Mouse (Mus musculus) midbrain, embryonic 12.5 days (tissue): Measurements from ENCODE around the gene Med16. TPM values are rescaled to one million over a fixed set of nuclear protein-coding genes. Genes with fewer than 3 reads are reported as not detected.

ENCODE experiments used
- ATAC-seq: fragments of 200-750 bp; cut with Nextera tagmentation; 2 replicates; pipeline ENCODE4 v1.8.0; 2017; ENCODE audit warnings: low read depth, moderate TSS enrichment, moderate library complexity; ENCODE audit not compliant: low FRiP score
- H3K27ac ChIP-seq: fragments of 300-500 bp; sonication (generic); replicated peaks from 2 replicates; pipeline ENCODE4 v1.5.1; 2016; ENCODE audit warnings: mild to moderate bottlenecking
- H3K27me3 ChIP-seq: fragments of 300-500 bp; sonication (generic); 2 replicates; pipeline ENCODE4 v1.6.1; 2016; ENCODE audit warnings: mild to moderate bottlenecking
- H3K36me3 ChIP-seq: fragments of 300-500 bp; sonication (generic); 2 replicates; pipeline ENCODE4 v1.6.1; 2016
- H3K4me1 ChIP-seq: fragments of 300-500 bp; sonication (generic); 2 replicates; pipeline ENCODE4 v1.6.1; 2016
- H3K4me2 ChIP-seq: fragments of 300-500 bp; sonication (generic); replicated peaks from 2 replicates; pipeline ENCODE4 v1.6.1; 2016; ENCODE audit warnings: mild to moderate bottlenecking, moderate library complexity
- H3K4me3 ChIP-seq: fragments of 300-500 bp; sonication (generic); 2 replicates; pipeline ENCODE4 v1.5.1; 2016; ENCODE audit warnings: mild to moderate bottlenecking
- H3K9ac ChIP-seq: fragments of 300-500 bp; sonication (generic); replicated peaks from 2 replicates; pipeline ENCODE4 v1.6.1; 2016; ENCODE audit warnings: mild to moderate bottlenecking, moderate library complexity
- H3K9me3 ChIP-seq: fragments of 300-500 bp; sonication (generic); 2 replicates; pipeline ENCODE4 v1.6.1; 2016; ENCODE audit warnings: mild to moderate bottlenecking
- WGBS: fragments of 180-500 bp; shearing (Covaris S2); methylation state at CpG from one replicate; pipeline ENCODE4 v1.1.7; 2016; 5-methylcytosine and 5-hydroxymethylcytosine counted together
- polyA plus RNA-seq: library from polyadenylated mRNA; unstranded; fragments of >200 nt; fragmentation: Nextera tagmentation; extraction: Ambion mirVana; gene quantifications from 2 replicates; pipeline ENCODE4 v1.2.1, GENCODE M21; 2016

The Med16 gene
- polyA plus RNA-seq, 1 experiment from 2014 or later: 65.4 TPM

DNA sequence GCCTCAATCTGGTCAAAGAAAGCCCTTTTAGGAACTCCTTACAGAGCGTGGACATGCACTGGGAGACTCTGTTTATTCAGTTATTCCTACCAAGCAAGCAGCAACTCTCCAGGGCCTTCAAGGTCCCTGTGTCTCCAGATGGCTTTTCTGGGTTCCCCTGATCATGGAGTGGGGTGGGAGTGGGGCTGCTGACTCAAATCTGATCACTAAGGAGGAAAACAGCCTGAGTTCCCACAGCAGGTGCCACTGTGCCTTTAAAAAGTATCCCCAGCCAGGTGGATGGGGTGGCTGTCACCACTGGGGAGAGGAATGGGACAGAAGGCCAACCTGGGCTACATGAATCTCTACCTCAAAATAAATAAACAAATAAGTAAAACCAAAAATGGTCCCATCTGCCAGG is 34.3 kb upstream of the Med16 start:
- Histone ChIP-seq H3K27ac (no peak overlapping the region), H3K9me3 (no peaks in the 10 kb centered on the region), H3K27me3 (no peaks in the 10 kb centered on the region), H3K36me3 (peaks cover 11% of the 10 kb centered on the region; the same call in 1 of the 2 replicates), H3K4me1 (peaks cover 27% of the 10 kb centered on the region), H3K4me3 (no peak overlapping the region), H3K4me2 (no peak overlapping the region), H3K9ac (no peak overlapping the region)
- WGBS: 90% methylated on average over 1 of the region's 1 CpGs
- ATAC-seq: no peak

DNA sequence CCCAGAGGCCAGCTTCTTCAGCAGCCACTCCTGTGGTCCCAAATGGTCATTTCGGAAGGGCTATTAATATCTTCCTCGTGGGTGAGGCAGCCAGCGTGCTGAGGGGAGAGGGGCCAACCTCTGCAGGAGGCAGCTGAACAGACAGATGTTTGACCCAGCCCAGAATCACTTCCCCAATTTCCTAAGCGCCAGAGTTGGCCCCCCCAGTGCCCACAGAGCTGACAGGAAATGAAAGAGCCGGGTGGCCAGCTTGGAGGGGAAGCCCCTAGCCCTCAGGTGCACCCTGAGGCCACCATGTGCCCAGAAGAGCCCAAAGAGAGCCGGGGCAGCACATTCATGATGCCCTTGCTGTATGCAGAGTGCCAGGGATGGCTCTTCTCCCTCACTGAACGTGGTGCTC is 32.0 kb upstream of the Med16 start:
- no peak overlapping the region for H3K4me2 ChIP-seq
- no peak overlapping the region for H3K4me3 ChIP-seq
- H3K4me1 ChIP-seq: peaks cover 22% of the 10 kb centered on the region
- H3K27ac ChIP-seq: no peak overlapping the region
- H3K9ac ChIP-seq: no peak overlapping the region
- WGBS: 67% methylated on average over 7 of the region's 7 CpGs
- H3K9me3 ChIP-seq: no peaks in the 10 kb centered on the region
- peaks cover 19% of the 10 kb centered on the region; the same call in 1 of the 2 replicates for H3K36me3 ChIP-seq
- H3K27me3 ChIP-seq: no peaks in the 10 kb centered on the region
- ATAC-seq: no peak

DNA sequence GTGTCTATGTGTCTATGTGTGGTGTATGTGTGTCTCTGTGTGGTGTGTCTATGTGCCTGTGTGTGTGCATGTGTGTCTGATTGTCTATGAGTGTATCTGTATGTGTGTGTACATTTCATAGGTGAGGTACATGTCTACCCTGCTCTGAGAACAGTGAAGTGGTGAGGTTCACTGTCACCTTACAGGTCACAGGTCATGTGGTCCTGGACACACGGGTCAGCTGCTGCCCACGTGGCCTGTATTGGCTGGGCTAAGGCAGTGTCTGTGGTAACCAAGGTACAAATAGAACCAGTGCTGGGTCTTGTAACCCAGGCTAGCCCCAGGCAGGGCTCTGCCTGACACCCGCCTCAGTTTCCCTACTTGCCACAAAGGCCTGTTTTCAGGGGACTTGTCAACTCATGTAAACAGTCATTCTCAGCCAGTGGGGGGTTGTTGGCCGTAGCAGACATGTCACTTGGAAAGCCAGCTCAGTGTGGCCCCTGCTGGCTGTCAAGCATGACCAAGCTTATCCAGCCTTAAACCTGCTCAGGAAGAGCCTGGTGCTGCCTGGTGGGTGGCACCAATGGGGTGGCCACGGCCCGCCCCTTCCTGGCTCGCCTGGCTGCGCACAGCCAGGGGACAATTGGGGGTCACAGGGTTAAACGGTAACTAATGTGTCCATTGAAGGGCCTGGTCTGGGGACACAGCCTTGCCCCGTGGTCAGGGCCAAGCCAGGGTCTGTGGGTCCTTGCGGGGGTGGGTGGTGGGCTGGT is 29.2 kb upstream of the Med16 start:
- no peaks in the 10 kb centered on the region for H3K9me3 ChIP-seq
- H3K9ac ChIP-seq: no peak overlapping the region
- no peaks in the 10 kb centered on the region for H3K27me3 ChIP-seq
- H3K27ac ChIP-seq: no peak overlapping the region
- H3K4me2 ChIP-seq: no peak overlapping the region
- peaks cover 25% of the 10 kb centered on the region; the same call in 1 of the 2 replicates for H3K36me3 ChIP-seq
- ATAC-seq: no peak
- H3K4me3 ChIP-seq: no peak overlapping the region
- WGBS: 54% methylated on average over 11 of the region's 11 CpGs
- peaks cover 13% of the 10 kb centered on the region for H3K4me1 ChIP-seq

DNA sequence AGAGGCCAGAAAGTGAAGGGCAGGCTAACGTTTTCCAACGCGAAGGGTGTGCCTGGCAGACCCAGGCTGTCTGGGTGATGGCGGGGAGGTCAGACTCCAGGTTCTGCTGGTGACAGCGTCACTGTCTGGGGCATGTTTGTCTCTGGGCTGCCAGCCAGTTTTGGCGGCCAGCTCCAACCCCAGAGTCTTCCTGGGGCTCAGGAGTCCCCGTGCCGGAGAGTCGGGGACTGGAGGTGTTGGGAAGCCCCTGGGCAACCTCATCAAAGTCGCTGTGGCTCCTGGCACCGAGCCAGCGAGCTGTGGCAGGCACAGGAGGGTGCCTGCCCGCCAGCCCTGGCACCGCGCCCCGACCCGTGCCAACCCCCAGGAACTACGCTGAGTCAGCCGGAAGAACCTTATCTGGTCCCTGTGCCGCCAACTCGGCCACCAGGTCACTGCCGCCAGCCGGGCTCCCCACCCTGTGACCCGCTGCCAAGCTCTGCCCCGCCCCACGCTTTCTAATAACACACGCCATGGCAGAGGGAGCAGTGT is 28.3 kb upstream of the Med16 start:
- no peak overlapping the region for H3K27ac ChIP-seq
- no peak overlapping the region for H3K4me2 ChIP-seq
- peaks cover 33% of the 10 kb centered on the region for H3K36me3 ChIP-seq
- peaks cover 23% of the 10 kb centered on the region for H3K4me1 ChIP-seq
- no peak overlapping the region for H3K9ac ChIP-seq
- no peaks in the 10 kb centered on the region for H3K9me3 ChIP-seq
- 0 out of 2 replicates have a peak overlapping the region, but pooled peaks have one; percentile 4 for H3K4me3 ChIP-seq
- H3K27me3 ChIP-seq: no peaks in the 10 kb centered on the region
- 80% methylated on average over 27 of the region's 27 CpGs for WGBS
- ATAC-seq: no peak

DNA sequence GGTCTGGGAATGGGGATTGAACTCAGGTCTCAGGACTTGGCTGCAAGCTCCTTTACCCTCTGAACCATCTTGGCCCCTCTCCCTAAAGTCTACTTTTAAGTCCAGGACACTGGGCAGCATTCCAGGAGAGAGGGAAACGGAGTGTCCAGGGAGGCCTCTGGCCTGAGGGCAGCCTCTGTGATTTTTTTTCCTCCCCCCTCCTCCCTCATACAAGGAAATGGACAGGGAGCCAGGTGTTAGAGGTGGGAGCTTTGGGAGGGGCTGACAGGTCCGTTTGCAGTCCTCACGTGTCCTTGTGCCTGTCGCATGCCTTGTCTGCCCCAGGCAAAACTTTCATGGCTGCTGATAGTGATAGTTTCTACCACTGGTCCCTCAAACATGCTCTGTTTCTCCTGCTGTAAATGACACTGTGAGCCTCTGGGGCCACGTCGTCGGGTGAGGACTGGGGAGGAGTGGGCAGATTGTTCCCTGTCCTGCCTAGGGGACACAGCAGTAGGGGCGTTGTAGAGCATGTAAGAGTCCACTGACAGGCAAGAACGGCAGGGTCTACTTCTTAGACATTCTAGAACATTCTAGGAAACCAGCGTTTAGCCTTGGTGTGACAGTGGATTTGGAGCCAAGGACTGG is 27.7 kb upstream of the Med16 start:
- no peak for ATAC-seq
- WGBS: 80% methylated on average over 10 of the region's 10 CpGs
- no peak overlapping the region for H3K4me2 ChIP-seq
- no peaks in the 10 kb centered on the region for H3K9me3 ChIP-seq
- no peaks in the 10 kb centered on the region for H3K27me3 ChIP-seq
- H3K4me1 ChIP-seq: peaks cover 26% of the 10 kb centered on the region
- peaks cover 37% of the 10 kb centered on the region for H3K36me3 ChIP-seq
- H3K9ac ChIP-seq: no peak overlapping the region
- no peak overlapping the region for H3K4me3 ChIP-seq
- no peak overlapping the region for H3K27ac ChIP-seq

DNA sequence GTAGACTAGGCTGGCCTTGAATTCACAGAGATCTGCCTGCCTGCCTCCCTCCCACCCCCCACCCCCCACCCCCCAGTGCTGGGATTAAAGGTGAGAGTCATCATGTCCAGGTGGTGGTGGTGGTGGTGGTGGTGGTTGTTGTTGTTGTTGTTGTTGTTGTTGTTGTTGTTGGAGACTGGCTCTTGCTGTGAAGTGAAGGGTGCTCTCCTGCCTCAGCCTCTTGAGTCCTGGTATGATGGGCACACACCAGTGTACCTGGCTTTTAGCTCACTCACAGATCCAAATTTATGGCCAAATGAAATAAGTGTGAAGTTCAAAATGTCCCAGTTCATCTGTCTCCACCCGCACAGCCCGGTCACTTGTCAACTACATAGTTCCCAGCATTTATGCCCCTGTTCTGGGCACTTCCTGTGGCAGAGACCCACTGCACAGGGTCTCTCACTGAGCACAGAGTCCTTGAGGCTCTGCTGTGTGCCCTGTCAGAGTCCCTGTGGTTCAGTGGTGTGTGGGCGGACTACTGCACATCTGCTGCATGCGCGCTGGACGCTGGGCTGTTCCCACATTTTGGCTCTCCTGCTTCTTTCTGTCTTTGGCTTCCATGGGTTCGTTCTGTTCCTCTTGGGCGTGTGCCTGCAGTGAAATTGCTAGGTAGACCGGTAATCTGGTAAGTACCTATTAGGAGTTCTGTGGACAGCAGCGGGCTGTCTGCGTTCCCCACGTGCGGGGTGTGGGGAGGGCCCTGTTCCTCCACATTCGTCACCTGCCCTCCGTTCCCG is 26.3 kb upstream of the Med16 start:
- Histone ChIP-seq H3K27me3 (no peaks in the 10 kb centered on the region), H3K36me3 (peaks cover 43% of the 10 kb centered on the region)

DNA sequence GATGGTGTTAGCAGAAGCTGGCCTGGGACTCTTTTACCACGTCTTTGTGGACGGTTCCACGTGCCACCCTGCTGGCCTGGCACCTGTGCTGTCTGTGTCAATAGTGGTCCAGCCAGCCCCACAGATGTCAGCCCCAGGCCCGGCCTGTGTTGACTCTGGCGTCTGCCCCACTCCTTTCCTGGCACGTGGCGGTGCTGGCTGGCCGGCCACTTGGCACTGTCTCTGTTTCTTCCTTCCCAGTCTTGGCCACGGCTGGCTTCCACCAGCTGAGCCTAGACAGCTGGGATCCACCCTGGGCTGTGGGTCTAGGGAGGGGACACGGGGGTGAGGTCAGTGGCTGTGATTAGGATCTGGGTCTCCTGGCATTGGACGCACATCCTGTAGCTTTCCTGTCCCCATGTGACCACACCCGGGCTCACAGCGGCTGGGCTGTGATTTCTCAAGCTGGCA is 25.6 kb upstream of the Med16 start:
- no peak overlapping the region for H3K9ac ChIP-seq
- H3K27me3 ChIP-seq: no peaks in the 10 kb centered on the region
- WGBS: 75% methylated on average over 13 of the region's 13 CpGs
- peak overlapping the region; percentile 43; the same call in 1 of the 2 replicates for H3K27ac ChIP-seq
- H3K4me3 ChIP-seq: no peak overlapping the region
- peaks cover 38% of the 10 kb centered on the region for H3K36me3 ChIP-seq
- H3K4me2 ChIP-seq: no peak overlapping the region
- ATAC-seq: no peak
- no peaks in the 10 kb centered on the region for H3K9me3 ChIP-seq
- H3K4me1 ChIP-seq: peaks cover 45% of the 10 kb centered on the region

More for the DNA sequence above, 26.3 kb upstream of the Med16 start:
- no peak overlapping the region for H3K9ac ChIP-seq
- ATAC-seq: no peak
- peaks cover 38% of the 10 kb centered on the region for H3K4me1 ChIP-seq
- no peaks in the 10 kb centered on the region for H3K9me3 ChIP-seq
- H3K4me3 ChIP-seq: no peak overlapping the region
- 90% methylated on average over 16 of the region's 16 CpGs for WGBS
- no peak overlapping the region for H3K27ac ChIP-seq
- no peak overlapping the region for H3K4me2 ChIP-seq

DNA sequence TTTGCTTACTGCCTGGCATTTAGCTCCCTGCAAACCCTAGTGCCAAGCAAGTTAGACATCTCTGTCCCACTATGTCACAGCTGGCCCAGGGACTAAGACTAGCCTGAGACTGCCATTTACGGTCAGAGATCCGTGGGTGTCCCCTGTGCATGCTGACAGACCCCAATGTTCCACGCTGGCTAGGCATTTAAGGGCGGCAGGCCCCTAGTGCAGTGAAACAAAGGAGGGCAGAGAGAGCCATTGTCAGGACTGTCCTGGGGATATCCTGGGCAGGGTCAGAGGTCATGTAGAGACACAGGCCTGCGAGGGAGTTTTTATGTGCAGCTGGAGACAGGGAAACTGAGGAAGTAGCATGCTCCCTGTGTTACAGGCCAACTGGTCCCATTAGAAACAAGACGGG is 25.1 kb upstream of the Med16 start:
- 37% methylated on average over 6 of the region's 6 CpGs for WGBS
- ATAC-seq: no peak
- Histone ChIP-seq H3K4me1 (peaks cover 49% of the 10 kb centered on the region), H3K9ac (no peak overlapping the region), H3K27ac (peak overlapping the region; percentile 43), H3K9me3 (no peaks in the 10 kb centered on the region), H3K36me3 (peaks cover 38% of the 10 kb centered on the region), H3K4me3 (no peak overlapping the region), H3K27me3 (no peaks in the 10 kb centered on the region), H3K4me2 (no peak overlapping the region)

DNA sequence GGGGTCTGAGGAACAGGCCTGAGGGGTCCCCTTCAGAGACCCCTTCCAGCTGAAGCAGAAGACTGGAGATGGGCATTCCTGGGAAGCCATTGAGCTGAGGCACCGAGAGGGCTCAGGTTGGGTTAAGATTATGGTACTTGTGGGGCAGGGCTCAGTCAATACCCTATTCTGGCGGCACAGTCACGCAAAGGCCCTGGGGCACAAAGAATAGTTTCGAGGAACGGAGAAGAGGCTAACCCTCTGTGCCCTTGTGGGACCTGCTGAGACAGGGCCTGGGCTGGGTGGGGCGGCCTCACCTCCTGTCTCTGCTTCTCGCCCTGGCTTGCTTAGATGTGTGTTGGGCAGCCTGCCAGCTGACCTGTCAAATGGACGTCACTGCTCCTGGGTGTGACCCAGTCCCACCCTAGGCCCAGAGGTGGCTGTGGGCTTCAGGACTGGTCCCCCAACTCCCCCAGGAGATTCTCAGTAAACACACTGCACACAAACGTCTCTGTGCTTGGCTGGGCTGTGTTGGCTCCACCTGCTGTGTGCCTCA is 24.5 kb upstream of the Med16 start:
- Histone ChIP-seq H3K9ac (no peak overlapping the region), H3K27ac (peak overlapping the region; percentile 52; the same call in 1 of the 2 replicates), H3K27me3 (no peaks in the 10 kb centered on the region), H3K4me1 (peaks cover 53% of the 10 kb centered on the region), H3K4me2 (no peak overlapping the region), H3K4me3 (no peak overlapping the region), H3K36me3 (peaks cover 38% of the 10 kb centered on the region), H3K9me3 (no peaks in the 10 kb centered on the region)
- no peak for ATAC-seq
- 75% methylated on average over 9 of the region's 9 CpGs for WGBS

DNA sequence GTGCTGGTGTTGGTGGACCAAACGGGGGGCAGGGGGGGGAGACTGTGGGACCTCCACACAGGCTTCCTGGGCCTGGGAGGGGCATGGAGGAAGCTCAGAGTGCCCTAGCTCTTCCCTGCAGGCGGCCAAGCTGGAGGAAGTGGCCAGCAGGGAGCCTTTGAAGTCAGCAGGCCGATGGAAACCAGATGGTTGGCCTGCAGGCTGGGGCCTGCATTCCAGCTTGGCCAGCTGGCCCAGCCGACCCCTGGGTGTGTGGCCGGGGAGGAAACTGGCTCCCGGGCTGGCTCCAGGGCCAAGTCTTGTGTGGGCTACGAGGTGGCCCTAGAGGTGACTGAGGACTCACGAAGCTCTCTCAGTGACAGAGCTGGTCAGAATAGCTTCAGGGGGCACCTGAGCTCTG is 24.0 kb upstream of the Med16 start:
- WGBS: 15% methylated on average over 8 of the region's 8 CpGs
- no peak for ATAC-seq
- Histone ChIP-seq H3K9me3 (no peaks in the 10 kb centered on the region), H3K36me3 (peaks cover 37% of the 10 kb centered on the region), H3K9ac (0 out of 2 replicates have a peak overlapping the region, but pooled peaks have one; percentile 16), H3K27ac (peak overlapping the region; percentile 32; the same call in 1 of the 2 replicates), H3K4me2 (no peak overlapping the region), H3K4me3 (no peak overlapping the region), H3K27me3 (no peaks in the 10 kb centered on the region), H3K4me1 (peaks cover 56% of the 10 kb centered on the region)

DNA sequence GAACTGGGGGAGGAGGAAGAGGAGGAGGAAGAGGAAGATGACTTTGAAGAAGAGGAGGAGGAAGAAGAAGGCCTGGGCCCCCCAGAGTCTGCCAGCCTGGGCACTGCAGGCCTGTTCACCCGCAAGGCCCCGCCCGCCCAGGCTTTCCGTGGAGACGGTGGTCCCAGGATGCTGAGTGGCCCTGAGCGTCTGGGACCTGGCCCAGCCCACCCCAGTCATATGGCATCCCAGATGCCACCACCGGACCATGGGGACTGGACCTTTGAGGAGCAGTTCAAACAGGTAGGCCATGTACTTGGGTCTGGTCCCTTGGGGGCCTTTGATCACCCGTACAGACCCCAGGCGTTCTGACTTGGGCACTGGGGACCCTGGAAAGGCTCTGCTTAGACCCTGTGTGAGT is 23.1 kb upstream of the Med16 start:
- Histone ChIP-seq H3K9ac (no peak overlapping the region), H3K4me3 (no peak overlapping the region), H3K9me3 (no peaks in the 10 kb centered on the region), H3K27me3 (no peaks in the 10 kb centered on the region), H3K4me2 (no peak overlapping the region), H3K27ac (no peak overlapping the region), H3K36me3 (peaks cover 31% of the 10 kb centered on the region), H3K4me1 (peaks cover 50% of the 10 kb centered on the region)
- 86% methylated on average over 9 of the region's 9 CpGs for WGBS
- ATAC-seq: no peak
